Mouse (Mus musculus) heart, embryonic 10.5 days (tissue): Measurements from ENCODE around the gene Sfi1. TPM values are rescaled to one million over a fixed set of nuclear protein-coding genes. Genes with fewer than 3 reads are reported as not detected.

Experiments
- DNase-seq: peaks from one replicate; pipeline ENCODE4 v3.0.0-alpha.2; 2017; ENCODE audit warnings: low spot score
- H3K27ac ChIP-seq: fragments of 300-500 bp; sonication (generic); 2 replicates; pipeline ENCODE4 v1.5.1; 2016; ENCODE audit warnings: mild to moderate bottlenecking
- H3K27me3 ChIP-seq: fragments of 300-500 bp; sonication (generic); 2 replicates; pipeline ENCODE4 v1.6.1; 2016; ENCODE audit warnings: mild to moderate bottlenecking; ENCODE audit not compliant: poor library complexity, insufficient read depth, severe bottlenecking
- H3K36me3 ChIP-seq: fragments of 300-500 bp; sonication (generic); 2 replicates; pipeline ENCODE4 v1.6.1; 2016; ENCODE audit warnings: mild to moderate bottlenecking, moderate library complexity
- H3K4me1 ChIP-seq: fragments of 300-500 bp; sonication (generic); 2 replicates; pipeline ENCODE4 v1.6.1; 2016; ENCODE audit warnings: mild to moderate bottlenecking
- H3K4me3 ChIP-seq: fragments of 300-500 bp; sonication (generic); 2 replicates; pipeline ENCODE4 v1.5.1; 2016; ENCODE audit warnings: mild to moderate bottlenecking, moderate library complexity
- H3K9me3 ChIP-seq: fragments of 300-500 bp; sonication (generic); 2 replicates; pipeline ENCODE4 v1.6.1; 2016; ENCODE audit warnings: mild to moderate bottlenecking, moderate library complexity
- WGBS: fragments of 180-500 bp; shearing (Covaris S2); methylation state at CpG from one replicate; pipeline ENCODE4 v1.1.7; 2016; 5-methylcytosine and 5-hydroxymethylcytosine counted together
- polyA plus RNA-seq: library from polyadenylated mRNA; unstranded; fragments of >200 nt; fragmentation: Nextera tagmentation; extraction: Ambion mirVana; gene quantifications from 2 replicates; pipeline ENCODE4 v1.2.1, GENCODE M21; 2016

Sfi1 gene
- polyA plus RNA-seq = 10.3 and 11.7 TPM in 2 replicates

GRCm38 (mm10) chr11:3193363-3193762 is at the start of gene Sfi1:
Gene Sfi1 (minus strand): TSS chr11:3193463.
- no peak for DNase-seq
- Histone ChIP-seq H3K27ac (no peak within 1 kb of the TSS), H3K9me3 (no peaks in the 10 kb centered on the region), H3K4me3 (no peak within 1 kb of the TSS), H3K4me1 (no peaks in the 10 kb centered on the region), H3K27me3 (no peaks in the 10 kb centered on the region), H3K36me3 (no peaks in the 10 kb centered on the region)
- 81% methylated on average over 25 of the region's 25 CpGs for WGBS

GRCm38 (mm10) chr11:3242395-3242794 is 49.1 kb upstream of the Sfi1 start:
- no peak for DNase-seq
- H3K27me3 ChIP-seq = no peaks in the 10 kb centered on the region
- H3K36me3 ChIP-seq = peaks cover 93% of the 10 kb centered on the region
- no peak overlapping the region for H3K4me3 ChIP-seq
- WGBS = 90% methylated on average over 7 of the region's 7 CpGs
- no peak overlapping the region for H3K27ac ChIP-seq
- no peaks in the 10 kb centered on the region for H3K9me3 ChIP-seq
- no peaks in the 10 kb centered on the region for H3K4me1 ChIP-seq

GRCm38 (mm10) chr11:3235277-3235676 is 42.0 kb upstream of the Sfi1 start:
- 90% methylated on average over 5 of the region's 5 CpGs for WGBS
- Histone ChIP-seq H3K27me3 (no peaks in the 10 kb centered on the region), H3K4me3 (no peak overlapping the region), H3K27ac (no peak overlapping the region), H3K36me3 (peaks cover 95% of the 10 kb centered on the region), H3K9me3 (no peaks in the 10 kb centered on the region), H3K4me1 (no peaks in the 10 kb centered on the region)
- DNase-seq = no peak

- no peaks in the 10 kb centered on the region for H3K27me3 ChIP-seq
- no peaks in the 10 kb centered on the region for H3K4me1 ChIP-seq
- DNase-seq = no peak
- no peak overlapping the region for H3K27ac ChIP-seq
- no peaks in the 10 kb centered on the region for H3K9me3 ChIP-seq
- 92% methylated on average over 4 of the region's 4 CpGs for WGBS
- peaks cover 96% of the 10 kb centered on the region for H3K36me3 ChIP-seq
- H3K4me3 ChIP-seq = no peak overlapping the region
Observed at GRCm38 (mm10) chr11:3233704-3234103, 40.4 kb upstream of the Sfi1 start.

GRCm38 (mm10) chr11:3232248-3232647 is 39.0 kb upstream of the Sfi1 start:
- WGBS = 92% methylated on average over 3 of the region's 3 CpGs
- Histone ChIP-seq H3K9me3 (no peaks in the 10 kb centered on the region), H3K27me3 (no peaks in the 10 kb centered on the region), H3K4me3 (no peak overlapping the region), H3K36me3 (peaks cover 91% of the 10 kb centered on the region), H3K4me1 (no peaks in the 10 kb centered on the region), H3K27ac (no peak overlapping the region)
- DNase-seq = no peak

- no peaks in the 10 kb centered on the region for H3K4me1 ChIP-seq
- no peaks in the 10 kb centered on the region for H3K9me3 ChIP-seq
- WGBS = 91% methylated on average over 3 of the region's 3 CpGs
- no peak for DNase-seq
- H3K4me3 ChIP-seq = no peak overlapping the region
- peaks cover 92% of the 10 kb centered on the region for H3K36me3 ChIP-seq
- no peaks in the 10 kb centered on the region for H3K27me3 ChIP-seq
- H3K27ac ChIP-seq = no peak overlapping the region
Observed at GRCm38 (mm10) chr11:3227113-3227512, 33.9 kb upstream of the Sfi1 start.

GRCm38 (mm10) chr11:3223105-3223504 is 29.8 kb upstream of the Sfi1 start:
- H3K4me3 ChIP-seq = no peak overlapping the region
- no peaks in the 10 kb centered on the region for H3K27me3 ChIP-seq
- no peaks in the 10 kb centered on the region for H3K9me3 ChIP-seq
- no peaks in the 10 kb centered on the region for H3K4me1 ChIP-seq
- DNase-seq = no peak
- WGBS = 74% methylated on average over 5 of the region's 5 CpGs
- H3K27ac ChIP-seq = no peak overlapping the region
- peaks cover 85% of the 10 kb centered on the region for H3K36me3 ChIP-seq

- peaks cover 81% of the 10 kb centered on the region for H3K36me3 ChIP-seq
- no peaks in the 10 kb centered on the region for H3K27me3 ChIP-seq
- H3K9me3 ChIP-seq = no peaks in the 10 kb centered on the region
- 97% methylated on average over 1 of the region's 1 CpGs for WGBS
- no peak overlapping the region for H3K27ac ChIP-seq
- no peak for DNase-seq
- H3K4me1 ChIP-seq = no peaks in the 10 kb centered on the region
- H3K4me3 ChIP-seq = no peak overlapping the region
Observed at GRCm38 (mm10) chr11:3212526-3212925, 19.3 kb upstream of the Sfi1 start.

GRCm38 (mm10) chr11:3206783-3207182 is 13.5 kb upstream of the Sfi1 start:
- Histone ChIP-seq H3K27ac (no peak overlapping the region), H3K27me3 (no peaks in the 10 kb centered on the region), H3K9me3 (no peaks in the 10 kb centered on the region), H3K4me3 (no peak overlapping the region), H3K36me3 (peaks cover 60% of the 10 kb centered on the region), H3K4me1 (no peaks in the 10 kb centered on the region)
- peak; percentile 24 for DNase-seq
- WGBS = 90% methylated on average over 3 of the region's 3 CpGs

- H3K27me3 ChIP-seq = no peaks in the 10 kb centered on the region
- peak; percentile 42 for DNase-seq
- 91% methylated on average over 3 of the region's 3 CpGs for WGBS
- H3K4me3 ChIP-seq = no peak overlapping the region
- H3K27ac ChIP-seq = no peak overlapping the region
- H3K4me1 ChIP-seq = no peaks in the 10 kb centered on the region
- H3K36me3 ChIP-seq = peaks cover 46% of the 10 kb centered on the region
- no peaks in the 10 kb centered on the region for H3K9me3 ChIP-seq
Observed at GRCm38 (mm10) chr11:3205207-3205606, 11.9 kb upstream of the Sfi1 start.

GRCm38 (mm10) chr11:3203771-3204170 is 10.5 kb upstream of the Sfi1 start:
- Histone ChIP-seq H3K36me3 (peaks cover 32% of the 10 kb centered on the region), H3K9me3 (no peaks in the 10 kb centered on the region), H3K4me1 (no peaks in the 10 kb centered on the region), H3K27me3 (no peaks in the 10 kb centered on the region), H3K4me3 (peak overlapping the region; percentile 57), H3K27ac (no peak overlapping the region)
- 83% methylated on average over 2 of the region's 2 CpGs for WGBS
- no peak for DNase-seq

GRCm38 (mm10) chr11:3202781-3203441 is 9.6 kb upstream of the Sfi1 start:
- Histone ChIP-seq H3K36me3 (peaks cover 24% of the 10 kb centered on the region), H3K4me1 (no peaks in the 10 kb centered on the region), H3K9me3 (no peaks in the 10 kb centered on the region), H3K4me3 (peak overlapping the region; percentile 57), H3K27me3 (no peaks in the 10 kb centered on the region), H3K27ac (peak overlapping the region; percentile 84)
- 4% methylated on average over 43 of the region's 57 CpGs for WGBS
- peak; percentile 87 for DNase-seq

GRCm38 (mm10) chr11:3202231-3202701 is 9.0 kb upstream of the Sfi1 start, which contains the start of gene Eif4enif1:
Gene Eif4enif1 (plus strand): TSS chr11:3202392.
- WGBS = under 1% methylated on average over 45 of the region's 57 CpGs
- peaks cover 19% of the 10 kb centered on the region for H3K36me3 ChIP-seq

More at GRCm38 (mm10) chr11:3202231-3202701, 9.0 kb upstream of the Sfi1 start, which contains the start of gene Eif4enif1:
- Histone ChIP-seq H3K27me3 (no peaks in the 10 kb centered on the region), H3K27ac (peak within 1 kb of the TSS; percentile 84), H3K9me3 (no peaks in the 10 kb centered on the region), H3K4me3 (peak within 1 kb of the TSS; percentile 57), H3K4me1 (no peaks in the 10 kb centered on the region)
- peak; percentile 95 for DNase-seq
